Mouse (Mus musculus) CH12.LX (cell line): ENCODE results near the gene Akt2. TPM values are rescaled to one million over a fixed set of nuclear protein-coding genes. Genes with fewer than 3 reads are reported as not detected.
A peak's percentile ranks its signal among the peaks of the same experiment; 100 is the strongest.

Source experiments
- DNase-seq: peaks from one replicate; pipeline ENCODE4 v3.0.0-alpha.2; 2013; ENCODE audit errors: extremely low read depth
- H3K27ac ChIP-seq: 2 replicates; pipeline ENCODE4 v1.5.1; 2012; ENCODE audit warnings: low read depth, mild to moderate bottlenecking, control low read depth, moderate library complexity; ENCODE audit not compliant: insufficient read depth
- H3K27me3 ChIP-seq: replicated peaks from 2 replicates; pipeline ENCODE3; 2012; ENCODE audit warnings: inconsistent platforms
- H3K36me3 ChIP-seq, 2 experiments: replicated peaks in 1 of 2; 2 replicates each; pipeline versions ENCODE3 to v1.6.1; 2012; ENCODE audit warnings: inconsistent platforms in 1 of 2, low read length in 1 of 2, mild to moderate bottlenecking in 1 of 2, mixed read lengths in 1 of 2, moderate library complexity in 1 of 2; ENCODE audit not compliant: control insufficient read depth in 1 of 2, insufficient read depth in 1 of 2
- H3K4me1 ChIP-seq, 2 experiments: 2 replicates each; pipeline ENCODE4 v1.6.1; 2012; ENCODE audit warnings: inconsistent platforms in 1 of 2, moderate library complexity in 1 of 2; ENCODE audit not compliant: insufficient read depth in 2 of 2, control insufficient read depth in 1 of 2
- H3K4me2 ChIP-seq: 2 replicates; pipeline ENCODE4 v1.6.1; 2012; ENCODE audit warnings: low read depth, mild to moderate bottlenecking, control low read depth; ENCODE audit not compliant: poor library complexity, insufficient read depth, severe bottlenecking
- H3K4me3 ChIP-seq, 3 experiments: fragments of 150-350 bp in 1 of 3; sonication (generic) in 1 of 3; replicated peaks in 1 of 3; 2 replicates each; pipeline versions ENCODE3 to v1.5.1; 2011 to 2012; ENCODE audit warnings: low read depth in 2 of 3, low read length in 2 of 3, mild to moderate bottlenecking in 2 of 3, moderate library complexity in 2 of 3, control low read depth in 1 of 3, improper control_type of control experiment in 1 of 3, inconsistent platforms in 1 of 3, mixed read lengths in 1 of 3; ENCODE audit not compliant: poor library complexity in 1 of 3
- H3K79me2 ChIP-seq: replicated peaks from 2 replicates; pipeline ENCODE4 v1.6.1; 2012; ENCODE audit warnings: mild to moderate bottlenecking, moderate library complexity; ENCODE audit not compliant: control insufficient read depth, poor library complexity, insufficient read depth, severe bottlenecking; ENCODE audit errors: extremely low read depth
- H3K9ac ChIP-seq: 2 replicates; pipeline ENCODE4 v1.6.1; 2012; ENCODE audit warnings: low read depth, mild to moderate bottlenecking, control low read depth, moderate library complexity; ENCODE audit not compliant: insufficient read depth
- H3K9me3 ChIP-seq: replicated peaks from 2 replicates; pipeline ENCODE3; 2012; ENCODE audit warnings: low read length, inconsistent platforms, mixed read lengths
- BHLHE40 ChIP-seq: IDR thresholded peaks from 2 replicates; pipeline ENCODE4 v1.6.1; 2011; ENCODE audit warnings: mild to moderate bottlenecking, low read depth, low read length, improper control_type of control experiment
- CHD2 ChIP-seq: IDR thresholded peaks from 2 replicates; pipeline ENCODE4 v1.6.1; 2011; ENCODE audit warnings: low read length, improper control_type of control experiment
- E2F4 ChIP-seq: IDR thresholded peaks from 2 replicates; pipeline ENCODE4 v1.6.1; 2011; ENCODE audit warnings: low read depth, low read length, improper control_type of control experiment; ENCODE audit not compliant: insufficient replicate concordance
- EP300 ChIP-seq: IDR thresholded peaks from 2 replicates; pipeline ENCODE4 v1.6.1; 2011; ENCODE audit warnings: low read length, improper control_type of control experiment
- ETS1 ChIP-seq: conservative IDR thresholded peaks from 2 replicates; pipeline ENCODE4 v1.6.1; 2012; ENCODE audit warnings: low read depth, mild to moderate bottlenecking, inconsistent platforms, low read length, improper control_type of control experiment, moderate library complexity
- GABPA ChIP-seq: IDR thresholded peaks from 2 replicates; pipeline ENCODE4 v1.6.1; 2012; ENCODE audit warnings: low read depth, low read length, improper control_type of control experiment, inconsistent platforms; ENCODE audit not compliant: insufficient replicate concordance
- HCFC1 ChIP-seq: IDR thresholded peaks from 2 replicates; pipeline ENCODE4 v1.6.1; 2012; ENCODE audit warnings: low read depth, mild to moderate bottlenecking, inconsistent platforms, low read length, improper control_type of control experiment
- IRF4 ChIP-seq: IDR thresholded peaks from 2 replicates; pipeline ENCODE4 v1.6.1; 2014; ENCODE audit warnings: low read depth, mild to moderate bottlenecking, inconsistent platforms, low read length, improper control_type of control experiment
- JUND ChIP-seq: conservative IDR thresholded peaks from 2 replicates; pipeline ENCODE4 v1.6.1; 2011; ENCODE audit warnings: low read depth, low read length, improper control_type of control experiment
- KAT2A ChIP-seq: IDR thresholded peaks from 2 replicates; pipeline ENCODE4 v1.6.1; 2012; ENCODE audit warnings: low read length, improper control_type of control experiment, inconsistent platforms; ENCODE audit not compliant: insufficient replicate concordance
- MAZ ChIP-seq: IDR thresholded peaks from 2 replicates; pipeline ENCODE4 v1.6.1; 2012; ENCODE audit warnings: low read depth, mild to moderate bottlenecking, inconsistent platforms, low read length, improper control_type of control experiment, moderate library complexity
- MEF2A ChIP-seq: IDR thresholded peaks from 2 replicates; pipeline ENCODE4 v1.6.1; 2014; ENCODE audit warnings: low read depth, mild to moderate bottlenecking, inconsistent platforms, low read length, improper control_type of control experiment, borderline replicate concordance
- MXI1 ChIP-seq: IDR thresholded peaks from 2 replicates; pipeline ENCODE4 v1.6.1; 2011; ENCODE audit warnings: mild to moderate bottlenecking, low read depth, low read length, improper control_type of control experiment
- NELFE ChIP-seq: IDR thresholded peaks from 2 replicates; pipeline ENCODE4 v1.6.1; 2011; ENCODE audit warnings: low read depth, low read length, improper control_type of control experiment
- NRF1 ChIP-seq: IDR thresholded peaks from 2 replicates; pipeline ENCODE4 v1.6.1; 2014; ENCODE audit warnings: low read depth, mild to moderate bottlenecking, inconsistent platforms, low read length, improper control_type of control experiment, moderate library complexity
- POLR2AphosphoS2 ChIP-seq: IDR thresholded peaks from 2 replicates; pipeline ENCODE4 v1.6.1; 2011; ENCODE audit warnings: low read depth, low read length, improper control_type of control experiment
- TBP ChIP-seq: conservative IDR thresholded peaks from 2 replicates; pipeline ENCODE4 v1.6.1; 2011; ENCODE audit warnings: low read depth, low read length, improper control_type of control experiment
- TCF12 ChIP-seq: IDR thresholded peaks from 2 replicates; pipeline ENCODE4 v1.6.1; 2014; ENCODE audit warnings: low read depth, mild to moderate bottlenecking, inconsistent platforms, low read length, improper control_type of control experiment
- USF1 ChIP-seq: IDR thresholded peaks from 2 replicates; pipeline ENCODE4 v1.6.1; 2014; ENCODE audit warnings: low read depth, mild to moderate bottlenecking, inconsistent platforms, low read length, improper control_type of control experiment
- USF2 ChIP-seq: conservative IDR thresholded peaks from 2 replicates; pipeline ENCODE4 v1.6.1; 2011; ENCODE audit warnings: low read depth, low read length, improper control_type of control experiment
- ZC3H11A ChIP-seq: IDR thresholded peaks from 2 replicates; pipeline ENCODE4 v1.6.1; 2012; ENCODE audit warnings: low read depth, mild to moderate bottlenecking, inconsistent platforms, low read length, improper control_type of control experiment
- ZMIZ1 ChIP-seq: IDR thresholded peaks from 2 replicates; pipeline ENCODE4 v1.6.1; 2012; ENCODE audit warnings: low read depth, mild to moderate bottlenecking, inconsistent platforms, low read length, improper control_type of control experiment
- dilution Hi-C: fragments of 300-500 bp; cut with MboI; formaldehyde crosslinking; loops from 2 replicates; pipeline ENCODE4 v1.14.3; 2020; ENCODE audit warnings: low sequenced_read_pairs; ENCODE audit not compliant: extremely low pct_unique_long_range_greater_than_20kb, extremely low pct_ligation_motif_present
- in situ Hi-C: fragments of 300-500 bp; cut with MboI; formaldehyde crosslinking; loops from 3 replicates; pipeline ENCODE4 v1.14.3; 2019; ENCODE audit warnings: low sequenced_read_pairs, low pct_ligation_motif_present, low pct_unique_long_range_greater_than_20kb, mixed read lengths
- polyA plus RNA-seq: library from polyadenylated mRNA; unstranded; fragments of >175 nt; gene quantifications from 2 replicates; pipeline ENCODE4 v1.2.1, GENCODE M21; 2012; ENCODE audit warnings: low read depth; ENCODE audit not compliant: insufficient read length
- total RNA-seq, 2 experiments: library from RNA; depleted of rRNA; stranded (reverse); fragments of 300-350 nt in 1 of 2; fragments of >200 nt in 1 of 2; gene quantifications; 2 replicates each; pipeline ENCODE4 v1.2.3; 2012 to 2014

The Akt2 gene
- total and polyA plus RNA-seq, 3 experiments = 39.5 to 77.3 (median 40.3) TPM

DNA sequence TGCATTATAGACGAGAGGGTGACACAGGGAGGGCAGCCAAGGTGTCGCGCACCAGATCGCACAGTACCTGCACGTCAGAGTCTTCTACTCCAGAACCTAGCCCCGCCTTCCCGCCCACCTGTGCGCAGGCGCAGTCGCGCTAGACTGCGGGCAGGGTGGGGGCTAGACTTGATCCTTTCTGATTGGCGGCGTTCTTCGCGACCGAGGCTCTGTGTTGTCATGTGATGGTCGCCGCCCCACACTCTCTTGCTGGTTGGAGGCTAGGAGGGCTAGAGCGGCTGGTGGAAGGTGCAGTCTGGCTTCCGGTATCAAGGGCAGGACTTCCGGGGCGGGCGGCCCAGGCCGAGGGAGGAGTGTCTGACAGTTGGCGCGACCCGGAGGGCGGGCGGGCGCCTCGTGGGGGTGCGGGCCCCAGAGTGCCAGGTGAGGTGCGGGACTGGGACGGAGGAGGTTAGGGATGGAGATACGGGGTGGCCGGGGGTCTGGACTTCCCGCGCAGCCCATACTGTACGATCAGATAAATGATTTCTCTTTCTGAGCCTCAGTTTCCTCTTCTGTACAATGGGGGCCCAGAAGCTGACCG is 38.3 kb upstream of the Akt2 start, which contains the start of the genes Pld3 and 2310022A10Rik (continued):
- TF ChIP-seq ETS1 (no peak; the same call in 1 of the 2 replicates), MAZ (peak; percentile 88), NELFE (peak; percentile 84), CHD2 (0 out of 2 replicates have a peak, but pooled peaks have one; percentile 22), MXI1 (peak; percentile 50; the same call in 1 of the 2 replicates), BHLHE40 (no peak), USF1 (peak; percentile 87), POLR2AphosphoS2 (no peak), GABPA (peak; percentile 33; the same call in 1 of the 2 replicates), MEF2A (peak; percentile 63; the same call in 1 of the 2 replicates), EP300 (no peak), IRF4 (no peak), USF2 (peak; percentile 67), HCFC1 (peak; percentile 90)

DNA sequence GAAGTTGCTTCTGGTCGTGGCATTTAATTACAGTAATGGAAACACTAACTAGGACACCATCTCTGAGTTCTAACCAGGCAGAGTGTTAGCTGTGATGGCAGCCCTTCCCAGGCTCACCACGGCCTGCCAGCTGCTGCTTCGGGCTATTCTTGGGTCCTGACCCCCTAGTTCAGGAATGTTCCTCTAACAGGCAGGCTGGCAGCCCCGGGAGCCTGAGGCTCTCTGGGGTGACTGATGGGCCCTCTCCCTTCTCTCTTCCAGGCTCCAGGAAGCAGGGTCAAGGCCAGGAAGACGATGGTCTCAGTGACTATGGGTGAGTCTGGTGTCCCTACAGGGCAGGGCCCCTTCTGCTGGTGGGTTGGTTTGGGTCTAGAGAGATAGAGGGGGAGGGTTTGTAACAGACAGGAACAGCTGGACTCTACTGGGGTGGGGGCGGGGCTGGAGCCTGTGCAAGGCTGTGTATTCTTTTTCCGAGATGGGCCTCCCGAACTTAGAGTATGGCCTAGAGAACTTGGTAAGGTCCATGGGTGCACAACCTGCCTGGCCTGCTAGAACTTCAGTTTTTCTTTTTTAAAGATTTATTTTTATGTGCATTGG is 31.0 kb upstream of the Akt2 start:
- Histone ChIP-seq H3K9me3 (no peaks in the 10 kb centered on the region), H3K9ac (no peak overlapping the region)
- in situ Hi-C loops = no loop called here

DNA sequence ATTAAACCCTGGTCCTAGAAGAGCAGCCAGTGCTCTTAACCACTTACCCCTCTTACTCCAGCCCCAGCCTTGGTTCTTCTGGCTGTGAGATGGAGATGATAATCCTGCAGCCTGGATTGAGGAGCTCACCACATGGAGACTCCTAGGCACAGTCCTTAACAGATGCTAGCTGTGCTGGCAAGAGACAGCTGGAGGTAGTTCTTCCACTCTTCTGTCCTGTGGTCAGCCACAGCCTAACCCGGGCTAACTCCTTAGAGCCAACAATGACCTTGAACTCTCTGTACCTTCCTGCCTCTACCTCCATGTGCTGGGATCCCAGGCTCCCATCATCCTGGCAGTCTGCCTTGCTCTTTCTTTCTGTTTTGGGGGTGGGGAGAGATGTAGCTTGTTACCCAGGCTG is 30.4 kb upstream of the Akt2 start:
- no peak overlapping the region for H3K27ac ChIP-seq
- no peak overlapping the region for H3K4me2 ChIP-seq
- H3K4me3 ChIP-seq = no peak overlapping the region
- in situ Hi-C loops = no loop called here
- TF ChIP-seq TCF12 (no peak), POLR2AphosphoS2 (no peak), NRF1 (no peak), TBP (no peak), MAZ (no peak), IRF4 (no peak), HCFC1 (no peak), ZMIZ1 (no peak)
- TF ChIP-seq, all 38 proteins: peak for 0
- Histone ChIP-seq H3K79me2 (peaks cover 6% of the 10 kb centered on the region), H3K36me3 (peaks cover 57 to 76% of the 10 kb centered on the region in 2 experiments), H3K9me3 (no peaks in the 10 kb centered on the region), H3K4me1 (peaks cover 0 to 15% of the 10 kb centered on the region in 2 experiments; a peak in 2 of 4 replicates), H3K9ac (no peak overlapping the region), H3K27me3 (no peaks in the 10 kb centered on the region)
- dilution Hi-C loops = no loop called here
- DNase-seq = no peak

More for the DNA sequence above, 31.0 kb upstream of the Akt2 start:
- Histone ChIP-seq H3K4me2 (no peak overlapping the region), H3K4me3 (no peak overlapping the region), H3K79me2 (peaks cover 8% of the 10 kb centered on the region), H3K27ac (no peak overlapping the region), H3K4me1 (peaks cover 0 to 19% of the 10 kb centered on the region in 2 experiments; a peak in 2 of 4 replicates), H3K36me3 (peaks cover 54 to 78% of the 10 kb centered on the region in 2 experiments), H3K27me3 (no peaks in the 10 kb centered on the region)
- dilution Hi-C loops = no loop called here
- TF ChIP-seq GABPA = no peak
- no peak for TF ChIP-seq E2F4
- TF ChIP-seq KAT2A = no peak
- no peak for TF ChIP-seq ETS1
- no peak for TF ChIP-seq MAZ
- no peak for TF ChIP-seq ZC3H11A
- TF ChIP-seq JUND = no peak
- no peak for DNase-seq
